Mouse (Mus musculus) gastrocnemius, adult 2 months (tissue): ENCODE data around the gene Cpvl. TPM values are rescaled to one million over a fixed set of nuclear protein-coding genes. Genes with fewer than 3 reads are reported as not detected.

ENCODE experiments used
- DNase-seq: peaks from one replicate; pipeline ENCODE4 v3.0.0; 2022
- H3K27ac ChIP-seq: fragments of 200-600 bp; 2 replicates; pipeline ENCODE4 v1.8.1; 2022; ENCODE audit warnings: mild to moderate bottlenecking
- H3K4me3 ChIP-seq: fragments of 200-600 bp; 2 replicates; pipeline ENCODE4 v1.8.1; 2022; ENCODE audit warnings: mild to moderate bottlenecking, moderate library complexity
- CTCF ChIP-seq: fragments of 200-600 bp; IDR thresholded peaks from 2 replicates; pipeline ENCODE4 v1.8.1; 2022; ENCODE audit warnings: antibody characterized with exemption, mild to moderate bottlenecking, moderate library complexity
- intact Hi-C: fragments of 180-260 bp; cut with DNase I; formaldehyde crosslinking; loops from one replicate; pipeline ENCODE4 v1.15.1; 2025
- total RNA-seq, 2 experiments: library from RNA; stranded (reverse); gene quantifications; 2 replicates each; pipeline ENCODE4 v1.2.3; 2021

Gene Cpvl
- total RNA-seq, 2 experiments from 2014 or later = not detected

DNA sequence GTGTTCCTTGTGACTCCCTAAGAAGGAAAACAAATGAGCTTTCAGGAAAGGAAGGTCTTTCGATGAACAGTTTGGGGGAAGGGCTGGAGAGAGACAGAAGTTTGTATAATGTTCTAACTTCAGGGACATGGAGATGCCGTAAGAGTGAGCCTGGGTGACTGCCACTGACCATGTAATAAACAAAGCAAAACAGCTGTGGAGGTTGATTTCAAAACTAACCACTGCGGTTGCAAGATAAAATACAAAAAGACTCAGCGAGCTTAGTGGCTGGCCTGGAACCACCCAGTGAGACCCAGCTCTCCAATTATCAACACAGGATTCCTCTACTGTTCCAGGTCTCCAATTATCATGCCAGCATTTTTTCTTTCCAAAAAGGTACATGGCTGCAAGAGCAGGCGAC lies 33.6 kb downstream of the Cpvl start:
- Histone ChIP-seq H3K4me3 (no peak overlapping the region), H3K27ac (no peak overlapping the region)
- TF ChIP-seq CTCF = no peak
- peak; percentile 41 for DNase-seq
- intact Hi-C loops = no loop called here

DNA sequence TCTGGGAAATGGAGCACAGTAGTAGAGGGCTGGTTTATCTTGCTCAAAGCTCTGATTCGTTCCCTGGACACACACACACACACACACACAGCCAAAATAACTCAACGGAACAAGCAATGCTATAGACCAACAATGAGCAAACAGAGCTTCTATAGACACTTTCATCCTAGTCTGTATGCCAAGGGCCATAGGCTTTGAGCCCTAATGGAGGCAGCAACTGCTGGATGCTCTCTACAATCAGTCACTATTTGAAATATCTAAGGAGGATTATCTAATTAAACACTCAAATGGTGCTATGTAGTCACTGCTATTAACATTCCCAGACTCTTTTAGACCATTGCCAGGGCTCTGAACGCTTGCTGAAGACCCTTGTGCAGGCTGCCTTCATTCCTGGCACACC lies 34.1 kb downstream of the Cpvl start:
- H3K4me3 ChIP-seq = no peak overlapping the region
- intact Hi-C loops = no loop called here
- no peak for TF ChIP-seq CTCF

DNA sequence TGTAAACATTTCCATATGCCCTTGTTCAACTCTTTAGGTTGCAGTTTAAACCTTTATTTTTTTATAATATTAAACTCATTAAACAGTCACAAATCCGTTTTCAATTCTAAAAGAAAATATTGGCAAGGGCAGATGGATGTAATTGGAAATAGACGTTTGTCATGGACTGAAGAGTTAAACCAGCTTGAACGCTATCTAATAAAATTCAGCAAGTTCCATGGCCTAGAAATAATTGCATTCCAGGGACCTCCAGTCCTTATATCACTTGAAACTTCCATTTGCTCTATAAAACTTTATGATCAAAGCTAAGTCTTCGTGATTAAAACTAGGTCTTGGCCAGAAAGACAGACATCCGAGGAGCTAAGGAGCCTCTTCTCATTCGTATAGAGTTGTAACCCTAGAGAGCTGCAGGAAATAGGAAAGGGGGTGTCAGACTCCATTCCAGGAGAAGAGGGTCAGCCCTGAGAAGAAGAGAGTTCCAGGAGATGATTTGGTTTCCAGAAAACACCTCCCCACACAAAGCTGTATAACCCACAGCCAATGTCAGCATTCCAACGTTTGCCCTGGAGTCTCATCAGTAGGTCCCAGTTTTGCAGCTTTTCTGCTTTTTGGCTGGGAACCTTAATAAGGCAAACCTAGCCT lies 36.2 kb downstream of the Cpvl start:
- no peak for TF ChIP-seq CTCF
- no peak for DNase-seq
- intact Hi-C loops = no loop called here
- Histone ChIP-seq H3K27ac (no peak overlapping the region), H3K4me3 (no peak overlapping the region)

More for the DNA sequence above, 34.1 kb downstream of the Cpvl start:
- DNase-seq = no peak
- no peak overlapping the region for H3K27ac ChIP-seq

DNA sequence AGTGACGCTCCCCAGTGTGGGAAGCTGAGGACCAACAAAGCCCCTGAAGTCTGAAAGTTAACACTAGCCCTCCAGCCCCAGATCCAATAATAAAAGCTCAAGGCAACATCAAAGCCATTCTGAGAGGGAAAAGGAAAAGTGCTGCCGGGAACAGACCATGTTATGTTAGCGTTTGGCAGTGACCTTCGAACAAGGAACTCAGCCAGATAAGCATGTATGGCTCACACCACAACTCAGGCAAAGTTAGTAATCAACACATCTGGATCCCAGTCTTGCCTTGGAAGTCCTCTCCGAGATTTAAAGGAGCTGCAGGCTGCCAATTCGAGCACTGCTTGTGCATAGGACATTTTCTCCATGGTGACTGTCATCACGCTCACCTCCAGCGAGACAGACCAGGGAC lies 38.7 kb downstream of the Cpvl start:
- intact Hi-C loops = no loop called here
- no peak overlapping the region for H3K27ac ChIP-seq
- TF ChIP-seq CTCF = no peak

DNA sequence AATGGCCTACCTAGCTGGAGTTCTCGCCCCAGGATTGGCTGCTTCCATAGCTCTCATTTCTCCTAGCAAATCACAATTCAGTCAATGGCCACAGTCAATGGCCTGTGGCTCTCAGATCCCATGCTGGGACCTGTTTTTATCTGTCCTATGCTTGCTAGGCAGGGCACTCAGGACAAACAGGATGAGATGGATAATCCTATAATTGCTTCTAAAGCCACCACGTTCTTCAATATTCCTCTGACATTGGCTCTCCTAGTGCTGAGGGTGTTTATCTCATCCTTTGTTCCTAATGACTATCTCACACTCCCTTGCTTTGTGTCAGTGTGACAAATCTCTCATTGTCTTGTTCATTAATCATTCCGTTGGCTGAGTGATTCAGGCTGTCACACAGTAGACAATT lies 39.5 kb downstream of the Cpvl start:
- Histone ChIP-seq H3K4me3 (no peak overlapping the region), H3K27ac (no peak overlapping the region)
- intact Hi-C loops = no loop called here
- no peak for TF ChIP-seq CTCF
- no peak for DNase-seq

More for the DNA sequence above, 38.7 kb downstream of the Cpvl start:
- no peak for DNase-seq
- no peak overlapping the region for H3K4me3 ChIP-seq

DNA sequence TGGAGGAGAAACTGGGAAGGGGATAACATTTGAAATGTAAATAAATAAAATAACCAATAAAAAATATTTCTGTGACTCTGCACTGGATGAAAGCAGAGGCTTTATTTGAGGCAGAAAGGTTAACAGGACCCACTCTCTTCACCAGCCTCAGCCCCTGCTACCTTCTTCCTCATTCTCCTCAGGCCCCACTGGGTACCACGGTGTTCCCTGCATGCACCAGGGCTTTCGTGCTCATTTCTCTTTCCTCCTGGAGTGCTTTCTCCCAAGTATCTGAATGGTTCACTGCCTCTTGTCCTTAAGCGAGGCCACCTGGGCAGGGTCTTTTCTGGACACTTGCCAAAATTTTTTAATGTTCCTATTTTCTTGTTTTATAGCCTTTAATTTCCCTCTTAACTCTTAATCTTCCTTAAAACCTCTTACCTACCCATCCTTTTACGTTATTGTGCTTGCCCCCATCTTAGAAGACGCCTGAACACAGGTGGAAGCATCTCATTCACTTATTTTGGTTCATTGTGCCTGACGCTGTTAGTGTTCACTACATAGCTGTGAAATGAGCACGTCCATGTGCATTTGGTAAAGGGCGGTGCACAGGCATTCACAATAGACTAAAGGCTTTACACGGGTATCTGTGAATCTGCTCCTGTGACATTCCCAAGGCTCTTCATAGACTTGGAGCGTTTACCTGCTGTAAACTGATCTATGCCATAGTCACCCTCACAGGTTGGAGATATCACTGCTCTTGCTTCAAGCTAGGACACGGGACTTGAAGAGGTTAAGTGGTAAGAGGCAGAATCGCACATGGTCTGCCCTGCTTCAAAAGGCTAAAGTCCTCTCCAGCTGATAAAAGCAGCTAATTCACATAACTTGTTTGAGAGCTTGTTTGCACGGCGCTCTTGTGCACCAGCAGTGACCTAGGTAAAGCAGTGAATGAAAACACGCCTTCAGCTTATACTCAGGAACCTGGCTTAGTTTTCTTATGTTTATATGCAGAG lies 41.0 kb downstream of the Cpvl start:
- Histone ChIP-seq H3K4me3 (no peak overlapping the region), H3K27ac (no peak overlapping the region)
- no peak for DNase-seq
- intact Hi-C loops = no loop called here
- no peak for TF ChIP-seq CTCF

DNA sequence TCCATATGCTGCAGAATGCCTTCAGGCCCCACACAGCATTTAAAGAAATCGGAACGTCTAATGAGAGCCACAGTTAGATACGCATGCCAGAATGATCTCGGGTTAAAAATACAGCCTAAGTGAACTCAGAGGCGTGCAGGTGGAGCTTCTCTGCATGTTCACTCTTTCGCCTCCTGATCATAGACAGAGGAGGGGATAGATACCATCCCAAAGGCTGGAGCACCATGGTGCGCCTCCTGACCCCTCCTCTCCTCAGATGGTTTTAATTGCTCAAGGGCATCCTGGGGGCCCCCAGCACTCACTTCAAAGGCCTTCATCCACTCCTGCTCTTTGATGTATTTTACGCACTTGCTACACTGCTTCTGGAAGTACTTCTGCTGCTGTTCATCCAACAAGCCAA lies 46.9 kb downstream of the Cpvl start:
- no peak for DNase-seq
- Histone ChIP-seq H3K4me3 (no peak overlapping the region), H3K27ac (no peak overlapping the region)
- no peak for TF ChIP-seq CTCF
- intact Hi-C loops = no loop called here

DNA sequence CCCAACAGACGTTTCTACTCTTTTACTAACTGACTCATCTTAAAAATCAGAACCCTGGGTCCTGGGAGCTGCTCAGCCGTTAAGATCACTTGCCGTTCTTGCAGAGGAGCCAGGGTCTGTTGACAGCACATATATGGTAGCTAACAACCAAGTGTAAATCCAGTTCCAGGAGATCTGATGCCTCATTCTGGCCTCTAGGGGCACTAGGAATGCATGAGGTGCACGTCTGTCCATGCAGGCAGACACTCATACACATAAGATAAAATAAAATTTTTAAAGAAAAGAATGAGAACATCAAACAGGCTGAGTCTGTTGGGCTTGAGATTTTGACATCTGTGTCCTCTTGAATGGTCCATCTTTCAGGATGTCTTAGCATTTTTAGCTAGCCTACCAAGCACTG lies 48.6 kb downstream of the Cpvl start:
- TF ChIP-seq CTCF = peak; percentile 8; the same call in 1 of the 2 replicates
- intact Hi-C loops = no loop called here
- Histone ChIP-seq H3K4me3 (no peak overlapping the region), H3K27ac (no peak overlapping the region)
- no peak for DNase-seq

DNA sequence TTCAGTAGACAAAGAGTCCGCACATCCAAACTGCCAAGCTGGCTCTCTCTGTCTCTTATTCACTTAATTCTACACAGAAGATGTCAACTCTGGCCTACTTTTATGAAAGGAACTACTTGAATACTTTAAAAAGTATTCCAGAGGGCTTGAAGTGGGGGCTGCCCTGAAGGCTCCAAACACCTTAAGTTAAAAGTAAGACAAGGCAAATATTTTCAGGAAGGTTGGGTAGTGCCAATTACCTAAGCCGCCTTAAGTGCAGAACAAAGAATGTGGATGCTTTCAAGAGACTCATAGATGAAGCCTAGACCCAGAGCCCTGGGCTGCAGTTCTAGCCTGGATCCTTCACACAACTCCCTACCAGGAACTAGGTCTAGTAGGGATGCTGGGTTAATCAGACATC lies 52.3 kb downstream of the Cpvl start:
- no peak for DNase-seq
- no peak for TF ChIP-seq CTCF
- intact Hi-C loops = no loop called here
- Histone ChIP-seq H3K27ac (no peak overlapping the region), H3K4me3 (no peak overlapping the region)

DNA sequence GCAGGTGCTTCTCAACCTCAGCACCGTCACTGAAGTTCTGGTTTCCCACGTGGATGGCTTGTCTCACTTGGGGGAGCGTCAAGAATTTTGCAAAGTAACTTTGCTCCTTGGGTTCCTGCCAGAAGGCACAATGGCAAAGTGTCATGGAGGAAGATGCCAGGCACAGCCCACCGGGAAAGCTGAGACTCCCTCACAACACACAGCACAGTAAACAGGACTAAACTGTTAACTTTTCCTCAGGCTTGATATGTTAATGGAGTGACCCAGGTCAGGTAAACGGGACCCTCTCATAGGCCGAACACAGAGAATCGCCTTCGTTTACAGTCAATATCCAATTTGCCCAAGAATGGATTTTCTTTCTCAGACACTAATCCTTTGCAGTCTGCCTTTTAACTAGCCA lies 53.3 kb downstream of the Cpvl start:
- Histone ChIP-seq H3K4me3 (no peak overlapping the region), H3K27ac (no peak overlapping the region)
- no peak for DNase-seq
- TF ChIP-seq CTCF = no peak
- intact Hi-C loops = no loop called here

DNA sequence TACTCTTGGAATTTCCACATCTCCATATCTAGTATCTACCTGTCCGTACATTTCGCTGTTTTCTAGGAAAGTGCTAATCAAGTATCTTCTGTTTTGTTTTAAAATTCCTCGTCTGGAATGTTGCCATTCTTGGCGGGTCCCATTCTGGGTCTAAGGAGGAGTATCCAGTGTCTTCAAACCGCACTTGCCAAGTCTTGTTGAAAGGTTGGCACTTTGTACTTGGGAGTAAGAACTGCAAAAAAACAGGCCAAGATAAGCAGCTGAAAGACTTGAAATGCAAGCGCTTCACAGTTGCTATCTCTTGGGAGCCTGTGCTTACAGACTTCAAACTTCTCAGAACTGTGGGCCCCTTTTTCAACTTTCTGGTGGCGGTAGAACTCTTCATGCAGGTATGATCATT lies 58.4 kb downstream of the Cpvl start:
- Histone ChIP-seq H3K27ac (no peak overlapping the region), H3K4me3 (no peak overlapping the region)
- intact Hi-C loops = no loop called here
- DNase-seq = no peak
- TF ChIP-seq CTCF = no peak

DNA sequence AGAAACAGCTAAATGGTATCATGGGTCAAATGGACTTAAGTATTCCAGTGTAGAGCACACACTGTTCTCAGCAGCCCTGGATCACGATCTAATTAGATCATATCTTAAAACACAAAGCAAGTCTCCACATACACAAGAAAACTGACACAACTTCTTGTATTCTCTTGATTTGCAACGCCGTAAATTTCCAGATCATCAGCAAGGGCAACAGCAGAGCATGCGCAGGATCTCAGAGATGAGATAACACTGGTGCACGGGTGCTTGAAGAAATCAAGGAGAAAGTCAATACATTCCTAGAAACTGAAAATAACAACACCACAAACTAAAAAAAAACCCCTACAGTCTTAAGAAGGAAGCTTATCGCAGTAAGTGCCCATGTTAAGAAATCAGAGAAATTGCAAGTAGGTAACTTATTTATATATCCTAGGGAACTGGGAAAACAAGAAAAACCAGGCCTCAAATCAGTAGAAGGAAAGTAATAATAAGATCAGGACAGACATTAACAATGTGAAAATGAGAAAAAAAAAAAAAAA lies 61.4 kb downstream of the Cpvl start:
- intact Hi-C loops = no loop called here
- no peak overlapping the region for H3K4me3 ChIP-seq
- H3K27ac ChIP-seq = no peak overlapping the region
- no peak for DNase-seq
- TF ChIP-seq CTCF = no peak

DNA sequence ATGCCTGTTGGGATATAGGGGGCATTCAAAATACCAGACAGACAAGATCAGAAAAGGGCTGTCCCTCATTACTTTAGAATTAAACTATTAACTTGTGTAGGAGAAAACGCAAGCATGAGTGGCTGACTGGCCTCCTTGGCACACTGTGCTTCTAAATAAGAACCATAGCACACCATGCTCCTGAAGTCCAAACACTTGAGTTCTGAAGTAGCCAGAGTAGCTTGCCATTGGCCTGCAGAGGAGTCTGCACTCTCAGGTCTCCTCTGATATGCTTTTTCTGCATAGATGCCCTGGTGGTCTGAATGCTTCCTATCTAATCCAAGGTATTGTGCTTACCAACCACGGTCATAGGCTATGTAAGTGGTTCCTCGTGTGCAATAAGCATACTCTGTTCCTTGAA lies 63.1 kb downstream of the Cpvl start:
- H3K4me3 ChIP-seq = no peak overlapping the region
- no peak for DNase-seq
- TF ChIP-seq CTCF = no peak
- intact Hi-C loops = no loop called here
- no peak overlapping the region for H3K27ac ChIP-seq
